Mouse (Mus musculus): Measurements from ENCODE around the gene Oscp1. TPM values are rescaled to one million over a fixed set of nuclear protein-coding genes. Genes with fewer than 3 reads are reported as not detected.

The Oscp1 gene
- polyA plus RNA-seq, 1 experiment from 2014 or later: 40.7 TPM

- 77% methylated on average over 6 of the region's 6 CpGs for WGBS
- no peak for DNase-seq (ENCODE audit: low spot score)
- peaks cover 20% of the 10 kb centered on the region for H3K4me1 ChIP-seq (replicated peaks; ENCODE audit: control insufficient read depth, insufficient read depth, low read length)
These were observed 57.6 kb downstream of the Oscp1 start for GRCm38 (mm10) chr4:126115871-126116521.

GRCm38 (mm10) chr4:126117116-126117515 is 58.8 kb downstream of the Oscp1 start:
- DNase-seq (ENCODE audit: low spot score) (no peak), ATAC-seq (ENCODE audit: low FRiP score) (no peak)
- H3K36me3 ChIP-seq (replicated peaks; ENCODE audit: control insufficient read depth, insufficient read depth): peaks cover 6% of the 10 kb centered on the region; the same call in 1 of the 2 replicates
- H3K4me3 ChIP-seq (replicated peaks; ENCODE audit: low read length): no peak overlapping the region
- WGBS: 85% methylated on average over 8 of the region's 8 CpGs
- H3K27me3 ChIP-seq (ENCODE audit: control insufficient read depth, insufficient read depth, low read length): no peaks in the 10 kb centered on the region
- no peak overlapping the region; the same call in 1 of the 2 replicates for H3K27ac ChIP-seq
- peaks cover 15% of the 10 kb centered on the region; the same call in 1 of the 2 replicates for H3K4me1 ChIP-seq (replicated peaks; ENCODE audit: control insufficient read depth, insufficient read depth, low read length)
- no peak overlapping the region for H3K4me2 ChIP-seq (replicated peaks)
- H3K9ac ChIP-seq: no peak overlapping the region
- H3K9me3 ChIP-seq (ENCODE audit: control insufficient read depth, low read length): peaks cover 11% of the 10 kb centered on the region; the same call in 1 of the 2 replicates

More at GRCm38 (mm10) chr4:126115871-126116521, 57.6 kb downstream of the Oscp1 start:
- no peaks in the 10 kb centered on the region for H3K27me3 ChIP-seq (ENCODE audit: control insufficient read depth, insufficient read depth, low read length)
- no peak overlapping the region for H3K4me2 ChIP-seq (replicated peaks)
- no peak overlapping the region for H3K9ac ChIP-seq
- H3K4me3 ChIP-seq (replicated peaks; ENCODE audit: low read length): no peak overlapping the region
- 0 out of 2 replicates have a peak, but pooled peaks cover 2% of the 10 kb centered on the region for H3K36me3 ChIP-seq (replicated peaks; ENCODE audit: control insufficient read depth, insufficient read depth)
- H3K9me3 ChIP-seq (ENCODE audit: control insufficient read depth, low read length): peaks cover 1% of the 10 kb centered on the region; the same call in 1 of the 2 replicates
- no peak for ATAC-seq (ENCODE audit: low FRiP score)
- no peak overlapping the region for H3K27ac ChIP-seq

GRCm38 (mm10) chr4:126118651-126119050 is 60.3 kb downstream of the Oscp1 start:
- peaks cover 11% of the 10 kb centered on the region; the same call in 1 of the 2 replicates for H3K9me3 ChIP-seq (ENCODE audit: control insufficient read depth, low read length)
- DNase-seq (ENCODE audit: low spot score) (no peak), ATAC-seq (ENCODE audit: low FRiP score) (no peak)
- H3K36me3 ChIP-seq (replicated peaks; ENCODE audit: control insufficient read depth, insufficient read depth): peaks cover 6% of the 10 kb centered on the region
- no peaks in the 10 kb centered on the region for H3K27me3 ChIP-seq (ENCODE audit: control insufficient read depth, insufficient read depth, low read length)
- H3K4me2 ChIP-seq (replicated peaks): no peak overlapping the region
- peaks cover 10% of the 10 kb centered on the region; the same call in 1 of the 2 replicates for H3K4me1 ChIP-seq (replicated peaks; ENCODE audit: control insufficient read depth, insufficient read depth, low read length)
- WGBS: 67% methylated on average over 4 of the region's 4 CpGs
- no peak overlapping the region for H3K27ac ChIP-seq
- H3K9ac ChIP-seq: no peak overlapping the region
- H3K4me3 ChIP-seq (replicated peaks; ENCODE audit: low read length): no peak overlapping the region

GRCm38 (mm10) chr4:126119051-126119450 is 60.7 kb downstream of the Oscp1 start:
- H3K9ac ChIP-seq: no peak overlapping the region
- WGBS: 79% methylated on average over 1 of the region's 1 CpGs
- H3K27ac ChIP-seq: no peak overlapping the region
- ATAC-seq (ENCODE audit: low FRiP score): no peak
- H3K4me1 ChIP-seq (replicated peaks; ENCODE audit: control insufficient read depth, insufficient read depth, low read length): peaks cover 10% of the 10 kb centered on the region; the same call in 1 of the 2 replicates
- H3K36me3 ChIP-seq (replicated peaks; ENCODE audit: control insufficient read depth, insufficient read depth): peaks cover 10% of the 10 kb centered on the region
- peaks cover 11% of the 10 kb centered on the region; the same call in 1 of the 2 replicates for H3K9me3 ChIP-seq (ENCODE audit: control insufficient read depth, low read length)
- no peak overlapping the region for H3K4me3 ChIP-seq (replicated peaks; ENCODE audit: low read length)
- H3K4me2 ChIP-seq (replicated peaks): no peak overlapping the region
- DNase-seq (ENCODE audit: low spot score): no peak
- H3K27me3 ChIP-seq (ENCODE audit: control insufficient read depth, insufficient read depth, low read length): no peaks in the 10 kb centered on the region

- Histone ChIP-seq H3K9me3 (ENCODE audit: control insufficient read depth, low read length) (peaks cover 11% of the 10 kb centered on the region; the same call in 1 of the 2 replicates), H3K36me3 (replicated peaks; ENCODE audit: control insufficient read depth, insufficient read depth) (peaks cover 20% of the 10 kb centered on the region), H3K4me2 (replicated peaks) (no peak overlapping the region), H3K9ac (no peak overlapping the region), H3K4me1 (replicated peaks; ENCODE audit: control insufficient read depth, insufficient read depth, low read length) (peaks cover 10% of the 10 kb centered on the region; the same call in 1 of the 2 replicates), H3K4me3 (replicated peaks; ENCODE audit: low read length) (no peak overlapping the region), H3K27ac (no peak overlapping the region), H3K27me3 (ENCODE audit: control insufficient read depth, insufficient read depth, low read length) (no peaks in the 10 kb centered on the region)
- 83% methylated on average over 5 of the region's 5 CpGs for WGBS
- DNase-seq (ENCODE audit: low spot score): no peak
- ATAC-seq (ENCODE audit: low FRiP score): no peak
These were observed 61.7 kb downstream of the Oscp1 start for GRCm38 (mm10) chr4:126120052-126120451.

GRCm38 (mm10) chr4:126120506-126120905 is 62.1 kb downstream of the Oscp1 start:
- ATAC-seq (ENCODE audit: low FRiP score) (no peak), DNase-seq (ENCODE audit: low spot score) (no peak)
- WGBS: 97% methylated on average over 2 of the region's 2 CpGs
- Histone ChIP-seq H3K27ac (no peak overlapping the region), H3K9ac (no peak overlapping the region), H3K4me1 (replicated peaks; ENCODE audit: control insufficient read depth, insufficient read depth, low read length) (peaks cover 7% of the 10 kb centered on the region; the same call in 1 of the 2 replicates), H3K4me2 (replicated peaks) (no peak overlapping the region), H3K4me3 (replicated peaks; ENCODE audit: low read length) (no peak overlapping the region), H3K27me3 (ENCODE audit: control insufficient read depth, insufficient read depth, low read length) (no peaks in the 10 kb centered on the region), H3K36me3 (replicated peaks; ENCODE audit: control insufficient read depth, insufficient read depth) (peaks cover 25% of the 10 kb centered on the region), H3K9me3 (ENCODE audit: control insufficient read depth, low read length) (peaks cover 11% of the 10 kb centered on the region; the same call in 1 of the 2 replicates)

GRCm38 (mm10) chr4:126123309-126124040 is 65.1 kb downstream of the Oscp1 start:
- H3K4me3 ChIP-seq (replicated peaks; ENCODE audit: low read length): no peak overlapping the region
- H3K4me2 ChIP-seq (replicated peaks): no peak overlapping the region
- peaks cover 11% of the 10 kb centered on the region; the same call in 1 of the 2 replicates for H3K9me3 ChIP-seq (ENCODE audit: control insufficient read depth, low read length)
- ATAC-seq (ENCODE audit: low FRiP score) (no peak), DNase-seq (ENCODE audit: low spot score) (no peak)
- no peak overlapping the region for H3K9ac ChIP-seq
- H3K27ac ChIP-seq: no peak overlapping the region
- peaks cover 53% of the 10 kb centered on the region for H3K36me3 ChIP-seq (replicated peaks; ENCODE audit: control insufficient read depth, insufficient read depth)
- H3K27me3 ChIP-seq (ENCODE audit: control insufficient read depth, insufficient read depth, low read length): no peaks in the 10 kb centered on the region
- H3K4me1 ChIP-seq (replicated peaks; ENCODE audit: control insufficient read depth, insufficient read depth, low read length): 0 out of 2 replicates have a peak, but pooled peaks cover 2% of the 10 kb centered on the region
- WGBS: 80% methylated on average over 10 of the region's 10 CpGs

- WGBS: 84% methylated on average over 11 of the region's 11 CpGs
These were observed 72.1 kb downstream of the Oscp1 start for GRCm38 (mm10) chr4:126130502-126130901.

More at GRCm38 (mm10) chr4:126130502-126130901, 72.1 kb downstream of the Oscp1 start:
- H3K4me2 ChIP-seq (replicated peaks): no peak overlapping the region
- peaks cover 77% of the 10 kb centered on the region for H3K36me3 ChIP-seq (replicated peaks; ENCODE audit: control insufficient read depth, insufficient read depth)
- no peaks in the 10 kb centered on the region for H3K9me3 ChIP-seq (ENCODE audit: control insufficient read depth, low read length)
- no peaks in the 10 kb centered on the region for H3K27me3 ChIP-seq (ENCODE audit: control insufficient read depth, insufficient read depth, low read length)
- H3K4me1 ChIP-seq (replicated peaks; ENCODE audit: control insufficient read depth, insufficient read depth, low read length): peaks cover 11% of the 10 kb centered on the region; the same call in 1 of the 2 replicates
- ATAC-seq (ENCODE audit: low FRiP score) (no peak), DNase-seq (ENCODE audit: low spot score) (no peak)
- no peak overlapping the region for H3K4me3 ChIP-seq (replicated peaks; ENCODE audit: low read length)
- no peak overlapping the region for H3K9ac ChIP-seq
- H3K27ac ChIP-seq: peak overlapping the region; percentile 57; the same call in 1 of the 2 replicates
